Mouse (Mus musculus) C2C12 (cell line): ENCODE data around the gene Kdm4a.

Experiments
- CEBPB ChIP-seq: IDR thresholded peaks from one replicate; pipeline ENCODE4 v1.6.1; 2011; ENCODE audit warnings: low read depth, mild to moderate bottlenecking, control low read depth, moderate library complexity
- CTCF ChIP-seq: IDR thresholded peaks from one replicate; pipeline ENCODE4 v1.5.1; 2011; ENCODE audit not compliant: control insufficient read depth, insufficient read depth, insufficient read length
- FOSL1 ChIP-seq: IDR thresholded peaks from one replicate; pipeline ENCODE4 v1.8.0; 2011; ENCODE audit warnings: mild to moderate bottlenecking, low read length; ENCODE audit not compliant: poor library complexity, insufficient read depth, severe bottlenecking
- MAX ChIP-seq: IDR thresholded peaks from one replicate; pipeline ENCODE4 v1.6.1; 2011; ENCODE audit warnings: mild to moderate bottlenecking, control low read depth
- MYOD1 ChIP-seq: IDR thresholded peaks from one replicate; pipeline ENCODE4 v1.6.1; 2011; ENCODE audit warnings: low read depth; ENCODE audit not compliant: control insufficient read depth, insufficient read length
- MYOG ChIP-seq: IDR thresholded peaks from one replicate; pipeline ENCODE4 v1.6.1; 2011; ENCODE audit not compliant: control insufficient read depth, insufficient read length; ENCODE audit errors: extremely low read depth
- USF1 ChIP-seq: IDR thresholded peaks from one replicate; pipeline ENCODE4 v1.6.1; 2011; ENCODE audit warnings: low read depth, mild to moderate bottlenecking, control low read depth, moderate library complexity

DNA sequence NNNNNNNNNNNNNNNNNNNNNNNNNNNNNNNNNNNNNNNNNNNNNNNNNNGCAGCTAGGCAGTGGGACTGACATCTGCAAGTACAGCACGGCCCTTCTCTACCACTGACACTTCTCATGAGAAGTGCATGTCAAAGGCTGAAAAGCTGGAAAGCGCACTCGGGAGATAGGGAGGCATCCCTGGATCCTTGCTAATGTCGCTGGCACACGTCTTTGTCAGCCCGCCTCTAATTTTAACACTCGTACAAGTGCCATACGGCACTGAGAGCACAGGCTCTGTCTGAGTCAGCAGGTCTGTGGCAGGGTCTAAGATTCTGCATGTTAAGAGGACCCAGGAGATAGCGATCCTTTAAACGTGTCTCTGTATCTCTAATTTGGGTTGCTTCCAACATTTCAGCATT lies 16.3 kb upstream of the Kdm4a start:
- no peak for TF ChIP-seq USF1
- no peak for TF ChIP-seq CTCF
- TF ChIP-seq FOSL1, result no peak
- TF ChIP-seq CEBPB, result no peak
- TF ChIP-seq MAX, result no peak
- TF ChIP-seq MYOG, result no peak
- no peak for TF ChIP-seq MYOD1
